Mouse (Mus musculus): ENCODE measurements around the gene Etv6. TPM values are rescaled to one million over a fixed set of nuclear protein-coding genes. Genes with fewer than 3 reads are reported as not detected.

Etv6 gene
- total and polyA plus RNA-seq, 3 experiments, result 12.6 to 25.9 TPM; not detected in 1

DNA sequence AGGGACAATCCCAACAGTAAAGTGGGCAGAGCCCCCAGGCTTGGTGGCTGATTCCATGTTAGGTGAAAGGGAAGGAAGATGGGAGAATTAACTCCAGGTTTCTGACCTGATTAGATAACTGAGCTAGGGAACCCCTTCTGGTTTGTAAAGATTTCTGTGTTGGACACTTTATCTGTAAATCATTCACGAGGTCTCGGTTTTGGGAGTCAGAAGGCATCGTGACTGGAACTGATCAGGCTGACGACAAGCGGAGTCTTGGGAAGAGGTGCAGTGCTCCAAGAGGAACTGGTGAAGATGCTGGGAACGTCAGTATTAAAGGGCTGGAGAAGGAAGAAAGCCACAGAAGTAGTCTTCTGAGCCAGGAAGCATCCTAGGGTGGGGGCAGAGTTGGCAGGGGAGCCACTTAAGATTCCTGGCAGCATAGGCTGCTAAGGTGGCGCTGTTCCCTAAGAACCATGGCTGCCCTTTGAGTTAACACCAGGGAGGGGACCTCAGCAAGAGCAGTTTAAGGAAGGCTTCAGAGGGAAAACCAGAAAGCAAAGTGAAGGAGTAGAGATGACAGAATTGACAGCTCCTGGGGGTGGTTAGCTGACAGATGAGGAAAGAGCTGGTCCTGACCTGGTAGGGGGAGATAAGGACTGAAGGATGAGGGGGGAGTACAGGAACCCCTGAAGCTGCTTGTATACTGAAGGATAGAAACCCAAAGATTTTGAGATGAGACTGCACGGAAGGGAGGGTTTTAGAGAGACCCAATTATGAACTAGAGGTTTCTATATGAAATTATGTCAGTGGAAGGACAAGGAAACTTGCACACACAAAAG, 191.1 kb downstream of the Etv6 start:
- no peaks in the 10 kb centered on the region for H3K4me1 ChIP-seq (ENCODE audit: control insufficient read depth in 1 of 2, insufficient read depth in 2 of 2, low read length in 2 of 2)
- H3K36me3 ChIP-seq (ENCODE audit: control insufficient read depth in 1 of 2, insufficient read depth in 2 of 2, low read length in 2 of 2), result peaks cover 2 to 14% of the 10 kb centered on the region in 2 experiments; a peak in 2 of 4 replicates
- peak; percentile 22 for DNase-seq (ENCODE audit: low read depth, low spot score)
- no peaks in the 10 kb centered on the region for H3K79me2 ChIP-seq (ENCODE audit: control insufficient read depth, insufficient read depth, low read length, poor library complexity)
- TF ChIP-seq EP300 (IDR thresholded peaks at IDR 0.05; ENCODE audit: low read depth in 1 of 2, low read length in 2 of 2) (peak in 1 of 2 experiments; percentile 26; a peak in 1 of 4 replicates), GATA1 (IDR thresholded peaks at IDR 0.05; ENCODE audit: low read depth, low read length) (no peak)
- H3K27ac ChIP-seq (ENCODE audit: control insufficient read depth, low read depth, low read length), result no peak overlapping the region
- H3K4me3 ChIP-seq (ENCODE audit: control insufficient read depth in 1 of 2, insufficient read depth in 1 of 2, low read depth in 2 of 2, low read length in 2 of 2), result no peak overlapping the region
- no peaks in the 10 kb centered on the region for H3K27me3 ChIP-seq (ENCODE audit: control insufficient read depth in 1 of 2, insufficient read depth in 2 of 2, low read length in 2 of 2)
- no peaks in the 10 kb centered on the region for H3K9me3 ChIP-seq (replicated peaks; ENCODE audit: insufficient read depth, low read length)
- no peak overlapping the region for H3K9ac ChIP-seq (ENCODE audit: control insufficient read depth, low read depth, low read length, poor library complexity, severe bottlenecking)

GRCm38 (mm10) chr6:134236311-134236710, 200.8 kb downstream of the Etv6 start:
- Histone ChIP-seq H3K4me3 (ENCODE audit: control insufficient read depth in 1 of 2, insufficient read depth in 1 of 2, low read depth in 2 of 2, low read length in 2 of 2) (no peak overlapping the region), H3K9ac (ENCODE audit: control insufficient read depth, low read depth, low read length, poor library complexity, severe bottlenecking) (no peak overlapping the region), H3K27ac (ENCODE audit: control insufficient read depth, low read depth, low read length) (no peak overlapping the region), H3K79me2 (ENCODE audit: control insufficient read depth, insufficient read depth, low read length, poor library complexity) (no peaks in the 10 kb centered on the region), H3K9me3 (replicated peaks; ENCODE audit: insufficient read depth, low read length) (no peaks in the 10 kb centered on the region), H3K4me1 (ENCODE audit: control insufficient read depth in 1 of 2, insufficient read depth in 2 of 2, low read length in 2 of 2) (no peaks in the 10 kb centered on the region), H3K27me3 (ENCODE audit: control insufficient read depth in 1 of 2, insufficient read depth in 2 of 2, low read length in 2 of 2) (no peaks in the 10 kb centered on the region), H3K36me3 (ENCODE audit: control insufficient read depth in 1 of 2, insufficient read depth in 2 of 2, low read length in 2 of 2) (peaks cover 0 to 1% of the 10 kb centered on the region in 2 experiments; a peak in 2 of 4 replicates)
- peak; percentile 16 for DNase-seq (ENCODE audit: low read depth, low spot score)
- TF ChIP-seq SMC3 (IDR thresholded peaks at IDR 0.05; ENCODE audit: low read depth, low read length), result peak; percentile 9; the same call in 1 of the 2 replicates
- TF ChIP-seq CTCF (IDR thresholded peaks at IDR 0.05 in 2 of 3, conservative IDR thresholded peaks at IDR 0.05 in 1 of 3; ENCODE audit: control insufficient read depth in 1 of 3, insufficient read depth in 1 of 3, low read depth in 2 of 3, low read length in 3 of 3, poor library complexity in 1 of 3, severe bottlenecking in 1 of 3), result peak in 1 of 3 experiments; percentile 14; a peak in 2 of 6 replicates
- no peak for TF ChIP-seq GATA1 (IDR thresholded peaks at IDR 0.05; ENCODE audit: low read depth, low read length)

DNA sequence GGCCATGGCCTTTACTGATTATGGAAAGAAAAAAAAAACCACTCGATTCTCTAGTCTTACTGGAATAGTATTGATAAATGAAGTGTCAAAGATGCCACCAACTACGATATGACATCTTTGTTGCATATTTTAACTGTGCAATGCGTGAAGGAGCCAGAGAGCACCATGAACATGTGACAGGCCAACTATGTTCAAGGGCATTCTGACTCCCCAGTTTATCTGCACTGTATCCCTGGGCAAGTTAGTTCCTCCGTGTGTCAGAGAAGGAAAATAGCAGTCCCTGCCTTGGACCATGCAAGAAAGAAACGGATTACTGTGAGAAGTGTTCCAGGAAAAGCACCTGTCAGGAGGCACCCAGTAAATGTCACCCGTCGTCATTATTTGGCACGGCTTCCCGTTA, 203.0 kb downstream of the Etv6 start:
- Histone ChIP-seq H3K27ac (ENCODE audit: control insufficient read depth, low read depth, low read length) (no peak overlapping the region), H3K27me3 (ENCODE audit: control insufficient read depth in 1 of 2, insufficient read depth in 2 of 2, low read length in 2 of 2) (no peaks in the 10 kb centered on the region), H3K36me3 (ENCODE audit: control insufficient read depth in 1 of 2, insufficient read depth in 2 of 2, low read length in 2 of 2) (peaks cover 1 to 7% of the 10 kb centered on the region in 2 experiments), H3K4me3 (ENCODE audit: control insufficient read depth in 1 of 2, insufficient read depth in 1 of 2, low read depth in 2 of 2, low read length in 2 of 2) (no peak overlapping the region), H3K9me3 (replicated peaks; ENCODE audit: insufficient read depth, low read length) (no peaks in the 10 kb centered on the region), H3K4me1 (ENCODE audit: control insufficient read depth in 1 of 2, insufficient read depth in 2 of 2, low read length in 2 of 2) (peaks cover 3 to 7% of the 10 kb centered on the region in 2 experiments), H3K9ac (ENCODE audit: control insufficient read depth, low read depth, low read length, poor library complexity, severe bottlenecking) (no peak overlapping the region), H3K79me2 (ENCODE audit: control insufficient read depth, insufficient read depth, low read length, poor library complexity) (no peaks in the 10 kb centered on the region)
- TF ChIP-seq MAFK (IDR thresholded peaks at IDR 0.05; ENCODE audit: borderline replicate concordance, low read depth, low read length), result no peak
- no peak for TF ChIP-seq ZNF384 (IDR thresholded peaks at IDR 0.05; ENCODE audit: low read depth, low read length)
- TF ChIP-seq SIN3A (IDR thresholded peaks at IDR 0.05; ENCODE audit: low read length), result no peak
- TF ChIP-seq ELF1 (IDR thresholded peaks at IDR 0.05; ENCODE audit: low read depth, low read length), result no peak
- no peak for TF ChIP-seq USF1 (IDR thresholded peaks at IDR 0.05; ENCODE audit: low read depth, low read length)
- TF ChIP-seq HCFC1 (IDR thresholded peaks at IDR 0.05; ENCODE audit: low read depth, low read length), result no peak
- no peak for TF ChIP-seq POLR2AphosphoS2 (IDR thresholded peaks at IDR 0.05; ENCODE audit: low read length)
- no peak for TF ChIP-seq RAD21 (IDR thresholded peaks at IDR 0.05; ENCODE audit: low read depth, low read length)
- TF ChIP-seq MXI1 (IDR thresholded peaks at IDR 0.05; ENCODE audit: low read depth, low read length), result no peak
- no peak for TF ChIP-seq BHLHE40 (IDR thresholded peaks at IDR 0.05; ENCODE audit: borderline replicate concordance, low read depth, low read length)
- no peak for TF ChIP-seq ZC3H11A (IDR thresholded peaks at IDR 0.05; ENCODE audit: low read depth, low read length)
- no peak for TF ChIP-seq ZMIZ1 (IDR thresholded peaks at IDR 0.05; ENCODE audit: low read depth, low read length)
- TF ChIP-seq ZKSCAN1 (IDR thresholded peaks at IDR 0.05; ENCODE audit: low read depth, low read length), result no peak
- TF ChIP-seq SMC3 (IDR thresholded peaks at IDR 0.05; ENCODE audit: low read depth, low read length), result no peak
- DNase-seq (ENCODE audit: low read depth, low spot score), result no peak
